Mouse (Mus musculus) adipocyte (in vitro differentiated cells): Measurements from ENCODE around the gene Cyb5b.

Source experiments
- DNase-seq: peaks from one replicate; pipeline ENCODE4 v3.0.0-alpha.2; 2016; ENCODE audit warnings: low spot score

The Cyb5b gene

GRCm38 (mm10) chr8:107227011-107227626, 76.7 kb downstream of the Cyb5b start:
- DNase-seq: no peak

- no peak for DNase-seq
Measured at GRCm38 (mm10) chr8:107233251-107233650, 82.8 kb downstream of the Cyb5b start.

- DNase-seq: no peak
Measured at GRCm38 (mm10) chr8:107233718-107234117, 83.3 kb downstream of the Cyb5b start.
